Comparison of ENCODE assay signal across 12 mouse cellular contexts in genomic region chr6:86260322-86261050, GRCm38 (mm10).
DNase-seq lines count a peak whose midpoint lies in the region; ATAC-seq and TF ChIP-seq lines count a peak whose summit lies in the region.
"Had no signal": no experiment of that assay in that cellular context is flagged by ENCODE, and none has a peak within 500 bp of the region (broad histone marks: within the 10 kb centered on the region; RNA-seq: fewer than 3 reads in every experiment).

No protein-coding gene starts in this region.

- no peak for DNase-seq in kidney, postnatal 0 days (ENCODE audit: low spot score)
- no peak for DNase-seq in kidney, adult 8-10 months
- DNase-seq in c-Kit-positive CD71-positive TER-119-negative erythroid progenitor cells, embryonic 14.5 days (ENCODE audit: low read depth), result peak; percentile 10
- no peak for DNase-seq in cerebellum, postnatal 10 days
- DNase-seq in kidney, adult 18-20 months, result no peak
- no peak for DNase-seq in adrenal gland, adult 8-10 months
- DNase-seq: cerebellum, adult 8-10 months; gastrocnemius, postnatal 36 days; liver, embryonic 13.5 days had no signal

- H3K27me3 ChIP-seq in kidney, postnatal 0 days (ENCODE audit: insufficient read depth, low read length), result no peaks in the 10 kb centered on the region
- H3K27me3 ChIP-seq in E14TG2a.4 (ENCODE audit: insufficient read depth, low read length), result 0 out of 2 replicates have a peak, but pooled peaks cover 4% of the 10 kb centered on the region
- H3K27me3 ChIP-seq: liver, embryonic 13.5 days had no signal

- H3K9me3 ChIP-seq in kidney, postnatal 0 days (replicated peaks; ENCODE audit: low read length), result no peaks in the 10 kb centered on the region
- H3K9me3 ChIP-seq in E14TG2a.4 (ENCODE audit: low read length), result no peaks in the 10 kb centered on the region
- H3K9me3 ChIP-seq: liver, embryonic 13.5 days had no signal

- WGBS in kidney, postnatal 0 days, result 36% methylated on average over 7 of the region's 7 CpGs

- TF ChIP-seq CTCF in kidney, postnatal 0 days (IDR thresholded peaks at IDR 0.05; ENCODE audit: low read depth), result peak; percentile 33
- TF ChIP-seq CTCF in E14TG2a.4 (conservative IDR thresholded peaks at IDR 0.05; ENCODE audit: low read length), result peak; percentile 51

- H3K4me1 ChIP-seq in kidney, postnatal 0 days (replicated peaks; ENCODE audit: insufficient read depth, low read length), result peaks cover 4% of the 10 kb centered on the region; the same call in 1 of the 2 replicates
- H3K4me1 ChIP-seq in E14TG2a.4 (replicated peaks; ENCODE audit: low read depth, low read length), result peaks cover 5% of the 10 kb centered on the region
- H3K4me1 ChIP-seq: liver, embryonic 13.5 days had no signal

- no peaks in the 10 kb centered on the region for H3K36me3 ChIP-seq in kidney, postnatal 0 days (ENCODE audit: insufficient read depth, low read length)
- no peaks in the 10 kb centered on the region for H3K36me3 ChIP-seq in E14TG2a.4 (ENCODE audit: insufficient read depth, low read length)
- H3K36me3 ChIP-seq: liver, embryonic 13.5 days had no signal

- no peak overlapping the region for H3K4me3 ChIP-seq in kidney, postnatal 0 days (replicated peaks; ENCODE audit: low read depth, low read length)
- H3K4me3 ChIP-seq in E14TG2a.4 (replicated peaks; ENCODE audit: low read length), result no peak overlapping the region
- H3K4me3 ChIP-seq: liver, embryonic 13.5 days had no signal

- H3K9ac ChIP-seq in kidney, postnatal 0 days (ENCODE audit: low read depth, low read length), result no peak overlapping the region
- H3K9ac ChIP-seq: liver, embryonic 13.5 days had no signal

- H3K4me2 ChIP-seq in kidney, postnatal 0 days (ENCODE audit: low read length), result no peak overlapping the region
- H3K4me2 ChIP-seq: liver, embryonic 13.5 days had no signal

- no peak for ATAC-seq in kidney, postnatal 0 days (replicated peaks; ENCODE audit: low FRiP score, low read depth)
- ATAC-seq in megakaryocyte-erythroid progenitor cell, adult 5-6 weeks (replicated peaks; ENCODE audit: low FRiP score, low TSS enrichment, poor library complexity, severe bottlenecking), result peak; percentile 55; the same call in 1 of the 2 replicates
- ATAC-seq: inflammation-experienced regulatory T-cells, adult 6 months had no signal

- H3K27ac ChIP-seq in kidney, postnatal 0 days, result no peak overlapping the region
- H3K27ac ChIP-seq: liver, embryonic 13.5 days had no signal
